Mouse (Mus musculus) gastrocnemius, postnatal 10 days (tissue): ENCODE data around the gene Cyb5r1. TPM values are rescaled to one million over a fixed set of nuclear protein-coding genes. Genes with fewer than 3 reads are reported as not detected.
"Not testable (repeated sequence)": the region's sequence is repeated elsewhere in the genome, so short reads cannot be mapped to it uniquely, and the experiment has no call there.

Source experiments
- DNase-seq: peaks from one replicate; pipeline ENCODE4 v3.0.0; 2021; ENCODE audit warnings: mixed read lengths
- total RNA-seq, 2 experiments: library from RNA; stranded (reverse); gene quantifications; 2 replicates each; pipeline ENCODE4 v1.2.3; 2021

Gene Cyb5r1
- total RNA-seq, 2 experiments from 2014 or later, result 108 to 116 TPM

- no peak for DNase-seq
Observed at GRCm38 (mm10) chr1:134414038-134414437, 8.7 kb downstream of the Cyb5r1 start.

- DNase-seq, result no peak
Observed at GRCm38 (mm10) chr1:134414501-134415167, 9.3 kb downstream of the Cyb5r1 start.

GRCm38 (mm10) chr1:134415168-134415831 lies 9.9 kb downstream of the Cyb5r1 start, which contains the start of gene Adipor1:
Adipor1 (plus strand) TSS chr1:134415378.
- DNase-seq, result peak; percentile 95

DNA sequence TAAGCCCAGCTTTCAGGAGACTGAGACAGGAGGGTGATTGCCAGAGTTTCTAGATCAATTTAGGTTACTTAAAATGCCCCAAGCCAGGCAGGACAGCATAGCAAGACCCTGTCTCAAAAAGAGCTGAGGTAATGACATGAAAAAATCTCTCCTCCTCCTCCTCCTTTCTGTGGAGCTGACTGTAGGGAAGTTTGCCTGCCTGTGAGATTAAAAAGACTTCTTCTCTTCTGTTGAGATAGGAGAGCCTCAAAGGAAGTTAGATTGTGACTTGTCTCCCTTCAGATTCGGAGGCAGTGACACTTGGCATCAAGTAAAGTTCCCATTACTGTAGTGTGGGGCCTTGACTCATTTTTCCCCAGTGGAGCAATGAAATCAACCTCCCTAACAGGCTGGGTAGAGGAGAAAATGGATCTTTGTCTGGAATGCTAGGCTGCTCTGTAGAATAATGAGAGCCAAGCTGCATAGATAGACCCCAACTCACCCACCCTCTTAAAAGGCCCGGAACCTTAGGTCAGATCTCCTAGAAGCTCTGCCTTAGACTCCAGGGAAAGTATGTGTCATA lies 13.1 kb downstream of the Cyb5r1 start:
- DNase-seq, result no peak

DNA sequence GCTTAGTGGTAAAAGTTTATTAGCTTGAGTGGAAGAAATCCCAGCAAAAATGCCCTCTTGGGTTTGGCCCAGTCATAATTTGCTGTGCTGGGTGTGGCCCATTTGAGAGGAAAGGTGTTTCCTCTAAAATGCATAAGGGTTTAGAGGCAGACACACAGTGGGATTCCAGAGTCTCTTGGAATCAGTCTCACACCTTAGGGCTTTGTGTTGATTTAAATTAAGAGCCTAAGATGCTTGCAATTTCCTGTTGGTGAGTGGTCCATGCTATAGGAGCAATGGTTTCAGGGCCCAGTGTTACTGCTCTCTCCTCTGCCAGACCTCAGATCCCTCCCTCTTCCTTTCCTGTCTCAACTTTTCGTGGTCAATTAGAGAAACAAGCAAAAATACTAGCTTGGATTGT lies 13.8 kb downstream of the Cyb5r1 start:
- DNase-seq, result no peak

- DNase-seq, result no peak
Observed at GRCm38 (mm10) chr1:134419751-134420458, 14.5 kb downstream of the Cyb5r1 start.

GRCm38 (mm10) chr1:134423911-134424310 lies 18.6 kb downstream of the Cyb5r1 start:
- DNase-seq, result no peak

GRCm38 (mm10) chr1:134426289-134426688 lies 20.9 kb downstream of the Cyb5r1 start:
- no peak for DNase-seq

- no peak for DNase-seq
Observed at GRCm38 (mm10) chr1:134433002-134433401, 27.6 kb downstream of the Cyb5r1 start.

DNA sequence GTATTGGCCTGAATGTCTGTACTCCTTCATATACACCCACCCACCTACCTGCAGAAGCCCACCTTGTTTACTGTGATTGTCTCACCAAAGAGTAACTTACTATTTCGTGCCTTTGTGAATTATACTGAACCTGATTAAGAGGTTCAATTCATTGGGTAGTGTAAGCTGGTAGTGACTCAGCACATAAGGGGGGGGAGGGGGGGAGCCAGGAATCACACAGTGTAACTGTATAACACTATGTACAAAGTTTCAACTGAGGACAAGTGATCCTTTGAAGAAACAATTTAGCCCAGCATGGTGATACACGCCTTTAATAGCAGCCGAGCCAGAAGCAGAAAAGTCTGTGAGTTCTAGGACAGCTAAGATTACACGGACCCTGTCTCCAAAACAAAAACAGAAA lies 28.1 kb downstream of the Cyb5r1 start:
- no peak for DNase-seq

DNA sequence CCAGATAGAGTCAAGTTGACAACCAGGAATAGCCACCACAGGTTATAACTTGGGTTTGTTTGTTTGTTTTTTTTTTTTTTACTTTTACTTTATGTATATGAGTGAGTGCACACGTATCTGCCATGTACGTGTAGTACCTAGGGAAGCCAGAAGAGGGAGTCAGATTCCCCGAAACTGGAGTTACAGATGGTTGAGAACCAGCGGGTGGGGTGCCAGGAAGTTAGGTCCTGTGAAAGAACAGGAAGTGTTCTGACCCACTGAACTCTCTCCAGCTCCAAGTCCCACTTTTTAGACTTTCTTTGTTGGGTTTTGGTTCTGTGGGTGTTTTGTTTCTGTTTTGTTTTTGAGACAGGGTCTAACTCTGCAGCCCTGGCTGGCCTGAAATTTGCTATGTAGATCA lies 30.1 kb downstream of the Cyb5r1 start:
- DNase-seq, result no peak

- no peak for DNase-seq
Observed at GRCm38 (mm10) chr1:134440437-134440836, 35.1 kb downstream of the Cyb5r1 start.

DNA sequence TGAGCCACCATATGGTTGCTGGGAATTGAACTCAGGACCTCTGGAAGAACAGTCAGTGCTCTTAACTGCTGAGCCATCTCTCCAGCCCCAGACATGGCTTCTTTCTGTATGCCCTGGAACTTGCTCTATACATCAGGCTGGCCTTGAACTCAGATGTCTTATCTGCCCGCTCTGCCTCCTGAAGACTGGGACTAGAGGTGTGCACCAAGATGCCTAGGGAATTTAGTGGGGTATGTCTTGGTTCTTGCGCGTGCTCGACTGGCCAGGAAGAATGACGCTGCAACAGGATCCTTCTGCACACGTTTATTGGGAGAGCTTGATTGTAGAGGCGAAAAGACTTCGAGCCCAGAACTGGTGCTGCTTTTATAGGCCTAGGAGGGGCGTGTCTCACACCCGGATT lies 36.4 kb downstream of the Cyb5r1 start:
- DNase-seq, result not testable (repeated sequence)

- DNase-seq, result no peak
Observed at GRCm38 (mm10) chr1:134442394-134442793, 37.0 kb downstream of the Cyb5r1 start.

- DNase-seq, result not testable (repeated sequence)
Observed at GRCm38 (mm10) chr1:134443288-134443687, 37.9 kb downstream of the Cyb5r1 start.

DNA sequence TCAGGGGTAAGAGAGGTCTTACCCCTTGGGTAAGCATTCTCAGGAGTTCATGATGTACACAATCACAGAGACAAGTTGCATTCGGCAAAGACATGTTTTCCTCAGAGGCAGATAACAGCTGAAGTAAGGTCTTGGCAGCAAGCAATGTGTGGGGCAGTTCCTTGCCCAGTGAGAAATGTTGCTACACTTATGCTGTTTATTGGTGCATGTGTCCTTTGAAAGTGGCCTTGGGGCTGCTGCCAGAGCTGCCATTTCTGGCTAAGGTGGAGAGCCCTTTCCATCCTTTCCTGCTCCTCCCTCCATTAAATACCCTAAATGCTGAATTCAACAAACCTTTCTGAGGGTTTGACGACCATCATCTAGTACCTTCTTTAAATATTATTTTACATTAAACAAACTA lies 40.1 kb downstream of the Cyb5r1 start:
- no peak for DNase-seq

GRCm38 (mm10) chr1:134448537-134448936 lies 43.2 kb downstream of the Cyb5r1 start:
- not testable (repeated sequence) for DNase-seq

DNA sequence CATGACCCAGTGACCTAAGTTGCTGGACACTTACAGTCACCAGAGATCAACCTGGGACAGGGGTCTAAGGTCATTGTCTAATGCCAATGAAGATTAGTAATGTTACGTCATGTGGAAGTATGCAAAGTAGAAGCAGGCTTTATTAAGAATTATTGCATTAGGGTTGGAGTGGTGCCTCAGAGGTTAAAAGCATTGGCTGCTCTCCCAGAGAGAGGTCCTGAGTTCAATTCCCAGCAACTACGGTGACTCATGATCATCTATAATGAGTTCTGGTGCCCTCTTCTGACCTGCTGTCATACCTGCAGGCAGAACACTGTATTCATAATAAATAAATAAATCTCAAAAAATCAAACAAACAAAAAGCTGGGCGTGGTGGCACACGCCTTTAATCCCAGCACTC lies 44.8 kb downstream of the Cyb5r1 start:
- no peak for DNase-seq

DNA sequence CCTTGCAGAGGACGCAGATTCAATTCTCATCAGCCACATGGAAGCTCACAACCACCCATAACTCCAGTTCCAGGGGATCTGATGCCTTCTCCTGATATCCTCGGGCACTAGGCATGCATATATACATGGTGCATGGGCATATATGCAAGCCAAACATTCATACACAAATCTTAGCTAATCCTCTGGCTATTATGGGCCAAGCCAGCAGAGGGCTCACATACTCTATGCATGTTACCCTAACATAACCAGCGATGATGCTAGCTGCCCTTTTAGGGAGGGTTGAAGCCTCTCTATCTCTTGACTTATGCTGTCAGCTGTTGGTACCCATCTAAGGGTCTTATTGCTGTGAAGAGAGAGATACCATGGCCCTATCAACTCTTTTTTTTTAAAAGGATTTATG lies 45.6 kb downstream of the Cyb5r1 start:
- peak; percentile 24 for DNase-seq

- peak; percentile 94 for DNase-seq
Observed at GRCm38 (mm10) chr1:134454904-134455824, 49.8 kb downstream of the Cyb5r1 start, which contains the start of gene Klhl12. Klhl12 (plus strand) TSS chr1:134455531.

DNA sequence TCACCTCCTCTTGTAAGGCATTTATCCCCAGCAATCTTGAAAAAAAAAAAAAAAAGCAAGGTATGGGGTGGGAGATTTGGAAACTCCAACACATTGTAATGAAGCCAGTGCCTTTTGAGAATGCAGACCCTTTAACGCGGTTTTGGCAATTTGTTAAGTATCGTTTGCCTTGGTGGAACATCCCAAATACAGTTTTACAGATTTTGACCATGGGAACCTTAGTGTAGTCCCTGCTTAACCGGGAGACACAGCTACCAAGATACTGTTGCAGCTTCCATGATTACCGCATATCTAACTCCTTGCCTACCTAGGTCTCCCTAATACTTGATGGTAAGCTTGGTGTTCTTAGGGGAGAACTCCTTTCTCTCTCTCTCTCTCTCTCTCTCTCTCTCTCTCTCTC lies 50.7 kb downstream of the Cyb5r1 start:
- DNase-seq, result no peak
